Mouse (Mus musculus) cortical plate, adult 2 months (tissue): ENCODE measurements at regions not wholly inside any gene's neighbourhood (a gene's known extent, or its start where the extent isn't known, plus 50 kb on each side); places are given as distances from the start of the nearest gene placed in this dataset.

ENCODE experiments used
- CTCF ChIP-seq: fragments of 200-500 bp; IDR thresholded peaks from 2 replicates; pipeline ENCODE4 v1.5.1; 2011; ENCODE audit warnings: mild to moderate bottlenecking, control low read depth, low read length; ENCODE audit not compliant: insufficient read depth; ENCODE audit errors: extremely low read depth
- POLR2A ChIP-seq: fragments of 200-500 bp; IDR thresholded peaks from 2 replicates; pipeline ENCODE4 v1.6.1; 2011; ENCODE audit warnings: mild to moderate bottlenecking, low read length, control low read depth; ENCODE audit not compliant: insufficient read depth; ENCODE audit errors: extremely low read depth

GRCm38 (mm10) chr2:114739421-114740212, 84.9 kb upstream of the Dph6 start:
- TF ChIP-seq CTCF: no peak
- TF ChIP-seq POLR2A: no peak
